Mouse (Mus musculus) gastrocnemius, postnatal 4 days (tissue): Measurements from ENCODE around the gene Gsg1l2. TPM values are rescaled to one million over a fixed set of nuclear protein-coding genes. Genes with fewer than 3 reads are reported as not detected.

ENCODE experiments used
- DNase-seq, 2 experiments: peaks; one replicate each; pipeline ENCODE4 v3.0.0; 2021 to 2022; ENCODE audit warnings: low spot score in 2 of 2, mixed read lengths in 2 of 2
- total RNA-seq, 2 experiments: library from RNA; stranded (reverse); gene quantifications; 2 replicates each; pipeline ENCODE4 v1.2.3; 2021

Gene Gsg1l2
- total RNA-seq, 2 experiments from 2014 or later: not detected

DNA sequence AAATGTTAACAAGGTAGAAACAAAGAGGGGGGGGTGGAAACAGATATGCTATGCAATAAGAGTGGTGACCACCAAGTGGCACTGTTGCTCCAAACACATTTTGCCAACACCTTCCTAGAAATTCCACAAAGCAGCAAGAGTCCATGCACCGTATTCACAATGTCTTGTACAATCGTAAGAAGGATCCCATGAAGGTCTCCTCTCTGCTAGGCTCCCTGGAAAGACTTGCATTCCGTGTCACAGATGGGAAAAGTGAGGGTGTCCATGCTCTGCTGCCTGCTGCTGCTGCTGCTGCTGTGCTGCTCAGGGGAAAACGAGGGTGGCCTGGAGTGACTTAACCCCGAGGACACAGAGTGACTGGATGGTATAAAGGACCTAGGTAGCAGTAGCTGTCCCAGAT, 45.2 kb downstream of the Gsg1l2 start:
- peak in 1 of 2 experiments; percentile 30 for DNase-seq

DNA sequence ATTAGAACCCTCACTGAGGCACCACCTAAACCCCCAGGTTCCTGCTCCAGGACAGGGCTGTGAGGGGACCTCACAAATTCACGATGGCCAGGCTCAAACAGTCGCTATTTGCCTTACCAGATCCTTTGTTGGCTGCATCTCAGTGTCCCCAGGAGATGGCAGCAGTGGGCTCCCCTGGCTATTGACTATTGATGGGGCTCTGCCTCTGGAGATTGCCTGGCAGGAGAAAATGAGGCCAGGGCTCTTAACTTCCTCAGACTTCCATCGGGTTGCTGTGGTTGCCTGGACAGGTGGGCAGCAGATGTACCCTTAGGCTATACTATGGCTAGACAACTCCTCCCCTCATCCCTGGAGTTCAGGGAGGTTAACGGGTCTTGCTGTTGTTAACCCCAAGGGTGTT, 45.8 kb downstream of the Gsg1l2 start:
- peak in 1 of 2 experiments; percentile 36 for DNase-seq

DNA sequence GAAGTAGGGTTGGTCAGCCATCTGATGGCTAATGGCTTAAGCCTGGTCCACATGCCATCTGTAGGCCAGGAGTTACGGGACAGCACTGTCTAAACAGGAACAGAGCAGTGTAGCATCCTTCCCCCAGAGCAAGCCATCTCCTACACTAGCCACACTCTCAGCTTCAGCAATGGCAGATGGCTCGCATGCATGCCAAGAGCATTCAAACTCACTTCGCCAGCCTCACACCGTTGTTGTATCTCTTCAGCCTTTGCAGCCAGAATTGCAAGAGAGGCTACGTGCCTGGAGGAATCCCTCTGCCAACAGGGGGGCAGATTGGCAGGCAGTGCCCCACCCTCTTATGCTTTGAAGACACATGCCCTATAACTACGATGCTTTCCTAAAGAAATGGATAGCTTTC, 47.2 kb downstream of the Gsg1l2 start:
- no peak for DNase-seq

DNA sequence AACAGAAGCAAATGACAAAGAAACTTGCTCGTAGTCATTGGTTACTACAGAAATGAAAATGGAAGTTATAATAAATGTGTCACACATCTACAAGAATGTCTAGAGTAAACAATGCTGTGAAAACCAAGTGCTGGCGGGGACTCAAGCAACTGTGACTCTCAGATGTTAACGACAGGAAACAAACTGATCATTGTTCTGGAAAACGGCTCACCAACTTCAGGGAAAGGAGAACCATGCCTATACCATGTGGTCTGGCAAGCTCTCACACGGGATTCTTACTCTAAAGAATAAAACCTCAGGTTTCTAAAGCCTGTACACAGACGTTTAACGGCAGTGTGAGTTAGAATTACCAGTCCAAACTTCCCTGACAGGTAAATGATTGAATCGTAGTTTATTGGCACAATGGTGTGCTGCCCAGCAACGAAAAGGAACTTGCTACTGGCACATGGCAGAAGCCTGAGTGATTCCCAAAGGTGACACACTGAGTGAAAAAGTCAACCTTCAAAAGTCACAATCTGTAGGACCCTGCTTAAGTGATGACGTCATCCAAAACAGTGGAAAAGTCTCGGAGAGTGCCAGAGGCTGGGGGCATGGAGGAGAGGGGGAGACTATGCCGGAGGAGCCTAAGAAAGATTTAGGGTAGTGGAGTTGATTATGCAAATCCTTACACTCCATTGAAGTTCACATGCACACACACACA, 54.1 kb downstream of the Gsg1l2 start:
- no peak for DNase-seq

DNA sequence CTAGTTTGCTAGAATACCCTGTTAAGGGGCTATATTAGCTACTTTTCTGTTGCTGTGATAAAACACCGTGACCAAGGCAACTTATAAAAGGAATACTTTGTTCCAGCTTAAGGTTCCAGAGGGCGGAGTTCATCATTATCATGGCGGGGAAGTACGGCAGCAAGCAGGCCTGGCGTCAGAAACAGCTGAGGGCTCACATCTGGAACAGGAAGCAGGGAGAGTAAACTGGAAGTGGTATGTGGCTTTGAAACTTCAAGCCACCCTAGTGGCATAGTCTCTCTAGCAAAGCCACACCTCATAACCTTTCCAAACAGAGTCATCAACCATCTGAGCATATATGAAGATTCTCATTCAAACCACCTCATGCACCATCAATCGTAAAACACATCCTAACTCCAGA, 55.1 kb downstream of the Gsg1l2 start:
- DNase-seq: no peak

DNA sequence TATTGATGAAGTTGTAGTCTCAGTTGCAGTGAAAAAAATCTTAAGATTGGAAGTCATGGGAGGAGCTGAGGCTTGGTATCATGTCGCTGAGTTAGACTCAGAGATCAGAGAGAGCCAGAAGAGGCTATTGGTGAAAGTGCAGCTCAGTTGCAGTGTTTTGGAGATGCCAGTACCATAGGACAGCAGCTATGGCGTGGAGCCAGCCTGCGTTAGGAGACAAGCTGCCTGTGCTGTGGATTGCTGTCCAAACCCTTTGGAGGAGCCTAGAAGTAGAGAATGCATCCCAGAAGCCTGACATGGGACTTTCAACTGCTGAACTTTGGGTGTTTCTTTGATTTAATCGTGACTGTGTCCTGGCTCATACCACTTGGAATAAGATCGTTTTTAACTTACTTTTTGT, 57.4 kb downstream of the Gsg1l2 start:
- no peak for DNase-seq

DNA sequence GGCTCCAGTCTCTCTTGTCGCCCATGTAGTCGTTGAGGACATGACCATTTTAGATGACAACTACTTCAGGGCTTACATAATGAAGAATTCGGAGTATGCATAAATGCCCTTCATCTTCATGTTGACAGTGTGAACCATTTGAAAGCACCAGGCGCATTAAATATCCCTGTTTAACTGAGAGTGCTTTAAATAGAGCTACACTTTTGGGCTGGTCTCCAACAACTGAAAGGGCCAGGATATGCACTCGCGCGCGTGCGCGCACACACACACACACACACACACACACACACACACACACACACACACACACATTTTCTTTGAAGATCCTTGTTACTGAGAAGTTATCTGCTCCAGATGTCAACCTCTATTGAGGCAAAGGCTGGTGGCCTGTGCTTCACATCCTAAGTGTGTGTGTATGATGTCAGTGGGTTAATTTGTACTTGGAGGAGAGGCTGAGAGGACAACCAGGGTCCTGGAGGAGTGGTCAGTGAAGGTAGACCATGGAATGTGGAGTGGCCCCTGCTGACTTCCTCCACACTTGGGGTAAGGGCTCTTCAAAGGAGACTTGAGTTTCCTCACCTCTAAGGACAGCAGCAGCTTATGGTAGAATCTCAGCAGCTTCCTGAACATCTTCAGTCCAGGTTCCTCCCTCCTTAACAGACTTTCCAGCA, 61.1 kb downstream of the Gsg1l2 start:
- DNase-seq: no peak

Other genes with a start within 250 kb of the Gsg1l2 start
- gene Rcvrn, start 79.3 kb upstream of the Gsg1l2 start, total RNA-seq: under 1 TPM in 1 of 2 experiments, not detected in 1; 0.44 TPM
- under 1 TPM; 0.18 to 0.27 TPM for gene Glp2r, start 3.5 kb upstream of the Gsg1l2 start, total RNA-seq
- gene Dhrs7c, start 23.6 kb downstream of the Gsg1l2 start, total RNA-seq: 100 to 1,000 TPM; 312 to 366 TPM
- 1 to 10 TPM; 1.5 to 1.7 TPM for gene Usp43, start 147.5 kb downstream of the Gsg1l2 start, total RNA-seq
- gene Cfap52, start 191.0 kb downstream of the Gsg1l2 start, total RNA-seq: 1 to 10 TPM; 4.7 to 5.2 TPM
- gene Stx8, start 191.6 kb downstream of the Gsg1l2 start, total RNA-seq: 10 to 100 TPM; 26.4 to 26.9 TPM